Mouse (Mus musculus) CH12.LX (cell line): ENCODE data around the gene Lrrn2.

ENCODE experiments used
- CHD2 ChIP-seq: IDR thresholded peaks from 2 replicates; pipeline ENCODE4 v1.6.1; 2011; ENCODE audit warnings: low read length, improper control_type of control experiment
- CTCF ChIP-seq, 2 experiments: IDR thresholded peaks in 1 of 2; conservative IDR thresholded peaks in 1 of 2; 2 replicates each; pipeline ENCODE4 v1.5.1; 2011 to 2012; ENCODE audit warnings: low read depth in 2 of 2, low read length in 2 of 2, improper control_type of control experiment in 1 of 2, inconsistent platforms in 1 of 2, mild to moderate bottlenecking in 1 of 2, moderate library complexity in 1 of 2
- ELF1 ChIP-seq: IDR thresholded peaks from 2 replicates; pipeline ENCODE4 v1.6.1; 2014; ENCODE audit warnings: low read depth, mild to moderate bottlenecking, inconsistent platforms, low read length, improper control_type of control experiment
- HCFC1 ChIP-seq: IDR thresholded peaks from 2 replicates; pipeline ENCODE4 v1.6.1; 2012; ENCODE audit warnings: low read depth, mild to moderate bottlenecking, inconsistent platforms, low read length, improper control_type of control experiment
- NELFE ChIP-seq: IDR thresholded peaks from 2 replicates; pipeline ENCODE4 v1.6.1; 2011; ENCODE audit warnings: low read depth, low read length, improper control_type of control experiment
- SMC3 ChIP-seq: IDR thresholded peaks from 2 replicates; pipeline ENCODE4 v1.6.1; 2011; ENCODE audit warnings: low read depth, low read length, improper control_type of control experiment

GRCm38 (mm10) chr1:132836895-132837294, 43.2 kb upstream of the Lrrn2 start:
- no peak for TF ChIP-seq ELF1
- TF ChIP-seq CTCF (conservative IDR thresholded peaks at IDR 0.05 in 1 of 2, IDR thresholded peaks at IDR 0.05 in 1 of 2; ENCODE audit: low read depth in 2 of 2, low read length in 2 of 2) = no peak
- no peak for TF ChIP-seq SMC3
- no peak for TF ChIP-seq HCFC1
- no peak for TF ChIP-seq NELFE
- TF ChIP-seq CHD2 = no peak
